Comparison of ENCODE assay signal across 16 mouse cellular contexts in the genomic region with DNA sequence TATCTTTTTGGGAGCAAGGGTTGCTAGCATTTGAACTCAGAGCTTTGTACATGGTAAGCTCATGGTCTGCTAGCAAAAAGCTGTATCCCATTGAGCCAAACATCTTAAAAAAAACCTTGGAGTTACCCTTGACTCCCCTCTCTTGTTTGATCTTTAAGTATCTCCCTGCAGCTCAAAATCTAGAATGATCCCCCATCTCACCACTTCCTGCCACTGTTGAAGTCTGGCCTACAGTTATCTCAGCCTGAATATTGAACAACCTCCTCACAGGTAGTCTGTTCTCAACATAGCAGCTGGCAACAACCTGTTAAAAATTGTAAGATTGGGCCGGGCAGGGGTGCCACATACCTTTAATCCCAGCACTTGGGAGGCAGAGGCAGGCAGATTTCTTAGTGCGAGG. TPM values are rescaled to one million over a fixed set of nuclear protein-coding genes. Genes with fewer than 3 reads are reported as not detected.
"Had no signal": no experiment of that assay in that cellular context is flagged by ENCODE, and none has a peak within 500 bp of the region (broad histone marks: within the 10 kb centered on the region; RNA-seq: fewer than 3 reads in every experiment).

No protein-coding gene starts in this region.

- ATAC-seq: liver, postnatal 0 days; lung, postnatal 0 days; midbrain, embryonic 16.5 days had no signal

- DNase-seq: liver, postnatal 0 days; lung, adult 2 months; lung, postnatal 14 days; lung, postnatal 36 days; midbrain, embryonic 14.5 days; retina, postnatal 1 day; right cerebral cortex, postnatal 14 days; thymus, postnatal 14 days; thymus, postnatal 4 days had no signal

RNA-seq across cellular contexts. Expression of a gene that starts 54.0 kb away (rescaled TPM):
- polyA plus RNA-seq: liver, postnatal 0 days; lung, adult 2 months; lung, embryonic 15.5 days; myocyte; neural tube, embryonic 11.5 days; spleen, adult 2 months; urinary bladder, adult 2 months had no signal
